Mouse (Mus musculus): ENCODE results near the gene AF366264.
"Not testable (repeated sequence)": the region's sequence is repeated elsewhere in the genome, so short reads cannot be mapped to it uniquely, and the experiment has no call there.

The AF366264 gene

DNA sequence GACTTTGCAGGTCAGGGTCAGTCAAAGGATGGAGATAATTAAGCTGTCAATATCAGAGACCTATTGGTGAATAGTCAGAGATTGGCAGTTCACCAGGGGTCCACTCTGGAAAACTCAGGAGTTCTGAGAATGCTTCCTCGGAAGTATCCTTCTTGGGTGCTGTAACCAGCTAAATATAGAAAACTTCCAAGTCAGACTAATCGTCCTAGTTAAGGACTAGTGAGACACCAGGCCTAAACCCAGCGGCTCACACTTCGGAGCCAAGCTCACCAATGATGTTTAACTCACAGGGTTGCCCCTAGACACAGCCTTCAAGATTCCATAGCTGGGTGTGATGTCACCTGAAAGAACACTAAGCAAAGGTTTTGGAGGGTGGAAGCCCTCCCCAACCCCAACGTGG is at the start of gene AF366264:
Gene AF366264, minus strand, starts transcription at position 101 of the 400 bp plus-strand sequence.
- in situ Hi-C loops (cut with MboI; ENCODE audit: unreplicated experiment in 2 of 2) = not testable (repeated sequence)

DNA sequence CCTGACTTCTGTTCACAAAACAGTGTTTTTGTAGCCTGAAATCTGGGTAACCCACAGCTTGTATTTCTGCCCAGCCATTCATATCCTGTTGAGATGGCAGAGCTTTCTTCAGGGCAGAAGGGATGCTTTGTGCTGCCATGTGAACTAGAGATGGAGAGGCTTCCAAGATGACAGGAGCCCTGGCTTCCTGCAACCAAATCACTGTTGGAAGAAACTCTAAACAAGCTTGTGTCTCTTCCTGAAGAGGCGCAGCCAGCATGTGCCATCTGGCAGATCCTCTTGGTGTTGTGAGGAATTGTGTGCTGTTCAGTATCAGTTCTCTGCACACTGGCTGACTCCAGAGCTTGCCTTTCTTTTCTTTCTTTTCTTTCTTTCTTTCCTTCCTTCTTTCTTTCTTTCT is 5.1 kb upstream of the AF366264 start:
- in situ Hi-C loops (cut with MboI; ENCODE audit: unreplicated experiment in 2 of 2) = not testable (repeated sequence)

DNA sequence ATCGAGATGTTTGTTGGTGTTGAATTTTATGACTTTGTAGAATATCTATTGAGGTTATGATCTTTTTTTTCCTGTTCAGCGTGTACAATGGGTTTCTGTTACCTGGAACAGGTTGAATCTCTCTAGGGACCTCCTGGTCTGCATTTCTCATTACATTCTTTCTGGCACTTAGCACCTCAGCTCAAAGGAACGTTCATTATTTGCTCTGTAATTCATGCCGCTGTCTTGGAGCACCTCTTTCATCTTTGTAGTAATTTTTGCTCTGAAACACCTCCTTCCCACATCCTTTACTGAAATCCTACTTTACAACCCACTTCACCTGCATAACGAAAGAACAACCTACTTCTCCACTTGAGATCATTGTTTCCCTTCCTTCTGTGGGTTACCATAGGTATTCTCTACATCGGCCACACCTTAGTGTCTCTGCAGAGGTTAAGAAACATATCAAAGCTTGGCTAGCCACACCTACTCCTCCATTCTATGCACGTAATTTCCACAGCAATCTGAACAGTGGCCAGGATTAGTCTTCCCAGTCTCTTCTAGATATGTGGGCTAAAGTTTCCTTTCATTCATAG is 9.5 kb downstream of the AF366264 start:
- in situ Hi-C loops (cut with MboI; ENCODE audit: unreplicated experiment in 2 of 2) = no loop called here

DNA sequence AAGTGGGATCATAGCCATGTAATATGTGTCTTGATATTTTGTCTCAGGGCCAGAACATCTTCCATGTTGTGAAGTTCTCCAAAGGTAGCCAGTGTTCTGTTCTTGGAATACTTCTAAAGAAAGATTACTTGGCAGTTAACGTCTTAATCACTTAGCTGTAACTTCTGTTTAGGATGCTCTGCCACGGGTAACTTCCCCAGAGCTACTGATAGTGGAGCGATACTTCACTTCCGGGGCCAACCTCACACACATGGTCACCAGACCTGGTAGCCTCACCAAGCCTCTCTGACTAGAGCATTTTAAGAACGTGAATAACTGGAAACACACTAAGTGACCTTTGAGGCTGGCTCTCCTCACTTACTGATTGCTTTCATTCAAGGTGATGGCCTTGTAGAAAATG is 38.6 kb downstream of the AF366264 start:
- in situ Hi-C loops (cut with MboI; ENCODE audit: unreplicated experiment in 2 of 2) = loop anchor here (25.0 kb wide), 5 partner anchors 288 to 1238 kb away; partner anchors contain the start of genes BB014433 (in 1 of the 2), Cul4a (in 1 of the 2), Pcid2 (in 1 of the 2) and Tubgcp3 (in 1 of the 2)

DNA sequence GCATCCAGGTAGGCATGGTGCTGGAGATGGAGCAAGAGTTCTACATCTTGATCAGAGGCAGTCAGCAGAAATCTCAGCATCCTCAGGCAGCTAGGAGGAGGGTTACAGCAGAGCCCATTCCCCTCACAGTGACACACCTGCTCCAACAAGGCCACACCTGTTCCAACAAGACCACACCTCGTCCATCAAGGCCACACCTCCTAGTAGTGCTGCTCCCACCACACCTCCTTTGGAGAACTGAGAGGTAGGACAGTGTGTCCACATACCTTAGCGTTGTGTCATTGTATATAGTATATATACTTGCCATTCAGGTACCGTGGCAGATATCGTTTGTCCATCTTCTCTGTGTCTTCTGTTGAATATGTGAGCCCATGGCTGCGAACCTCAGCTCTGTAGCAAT is 40.5 kb downstream of the AF366264 start:
- in situ Hi-C loops (cut with MboI; ENCODE audit: unreplicated experiment in 2 of 2) = loop anchor here (25.0 kb wide), 5 partner anchors 290 to 1240 kb away; partner anchors contain the start of genes BB014433 (in 1 of the 2), Cul4a (in 1 of the 2), Pcid2 (in 1 of the 2) and Tubgcp3 (in 1 of the 2)

DNA sequence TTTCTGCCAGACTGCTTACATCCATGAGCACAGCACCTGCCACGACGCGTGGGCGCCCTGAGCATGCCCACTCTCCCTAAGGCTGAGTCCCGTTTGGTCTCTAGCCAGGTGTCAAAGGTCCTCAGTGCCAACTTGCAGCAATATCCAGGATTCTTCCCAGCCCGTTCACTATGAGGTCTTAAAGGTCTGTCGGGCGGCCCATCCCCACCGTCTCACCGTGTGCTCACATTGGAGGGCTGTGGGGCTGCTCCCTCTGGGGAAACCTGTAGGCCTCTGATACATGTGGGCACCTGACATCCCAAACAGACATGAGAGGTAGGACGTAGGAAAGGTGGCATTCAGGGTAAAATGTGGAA is 44.5 kb downstream of the AF366264 start:
- in situ Hi-C loops (cut with MboI; ENCODE audit: unreplicated experiment in 2 of 2) = loop anchor here (25.0 kb wide), 5 partner anchors 294 to 1244 kb away; partner anchors contain the start of genes BB014433 (in 1 of the 2), Cul4a (in 1 of the 2), Pcid2 (in 1 of the 2) and Tubgcp3 (in 1 of the 2)

DNA sequence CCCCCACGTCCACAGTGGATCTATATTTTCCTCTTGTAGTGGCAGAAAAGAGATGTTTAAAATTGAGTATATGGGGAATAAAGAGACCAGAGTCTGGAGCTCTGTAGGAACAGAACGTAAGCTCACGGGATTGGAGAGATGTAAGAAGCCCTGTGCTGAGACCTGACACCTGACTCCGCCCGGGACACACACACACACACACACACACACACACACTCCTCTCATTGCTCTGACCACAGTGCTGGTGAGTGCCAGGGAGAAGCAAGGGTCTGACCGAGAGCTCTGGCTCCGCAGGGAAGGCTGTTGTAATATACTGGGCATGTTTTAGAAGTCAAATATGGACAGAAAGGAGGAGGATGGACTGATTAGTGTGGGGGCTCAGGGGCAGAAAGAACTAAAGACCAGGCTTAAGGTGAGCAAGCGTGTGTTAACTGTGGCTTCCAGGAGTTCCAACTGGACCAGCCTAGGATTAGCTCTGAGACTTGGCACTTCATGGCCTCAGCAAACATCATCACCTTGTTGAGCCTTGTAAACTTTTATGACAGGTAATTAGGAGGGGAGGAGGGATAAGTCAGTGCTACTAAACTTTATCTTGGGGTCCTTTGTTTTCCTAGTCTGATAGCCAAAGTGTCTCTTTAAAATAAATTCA is 45.0 kb downstream of the AF366264 start:
- in situ Hi-C loops (cut with MboI; ENCODE audit: unreplicated experiment in 2 of 2) = loop anchor here (25.0 kb wide), 5 partner anchors 294 to 1244 kb away; partner anchors contain the start of genes BB014433 (in 1 of the 2), Cul4a (in 1 of the 2), Pcid2 (in 1 of the 2) and Tubgcp3 (in 1 of the 2)

DNA sequence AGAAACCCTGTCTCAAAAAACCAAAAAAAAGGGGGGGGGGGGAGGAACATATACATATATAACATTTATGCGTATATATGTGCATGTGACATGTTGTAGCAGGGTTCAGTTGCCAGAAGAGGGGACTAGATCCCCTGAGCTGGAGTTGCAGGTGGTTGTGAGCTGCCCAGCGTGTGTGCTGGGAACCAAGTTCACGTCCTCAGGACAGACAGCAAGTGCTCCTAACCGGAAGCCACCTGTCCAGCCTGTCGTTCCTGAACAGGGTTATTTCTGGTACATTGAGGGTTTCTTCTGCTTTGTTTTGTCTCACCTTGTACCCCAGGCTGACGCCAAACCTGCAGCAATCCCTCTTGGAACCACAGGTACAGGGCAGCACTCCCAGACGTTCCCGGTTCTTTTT is 48.6 kb downstream of the AF366264 start:
- in situ Hi-C loops (cut with MboI; ENCODE audit: unreplicated experiment in 2 of 2) = loop anchor here (5.0 to 25.0 kb wide), 9 partner anchors 95 to 1248 kb away; partner anchors contain the start of genes BB014433 (in 1 of the 2), Cul4a (in 1 of the 2), Pcid2 (in 1 of the 2) and Tubgcp3 (in 1 of the 2)

DNA sequence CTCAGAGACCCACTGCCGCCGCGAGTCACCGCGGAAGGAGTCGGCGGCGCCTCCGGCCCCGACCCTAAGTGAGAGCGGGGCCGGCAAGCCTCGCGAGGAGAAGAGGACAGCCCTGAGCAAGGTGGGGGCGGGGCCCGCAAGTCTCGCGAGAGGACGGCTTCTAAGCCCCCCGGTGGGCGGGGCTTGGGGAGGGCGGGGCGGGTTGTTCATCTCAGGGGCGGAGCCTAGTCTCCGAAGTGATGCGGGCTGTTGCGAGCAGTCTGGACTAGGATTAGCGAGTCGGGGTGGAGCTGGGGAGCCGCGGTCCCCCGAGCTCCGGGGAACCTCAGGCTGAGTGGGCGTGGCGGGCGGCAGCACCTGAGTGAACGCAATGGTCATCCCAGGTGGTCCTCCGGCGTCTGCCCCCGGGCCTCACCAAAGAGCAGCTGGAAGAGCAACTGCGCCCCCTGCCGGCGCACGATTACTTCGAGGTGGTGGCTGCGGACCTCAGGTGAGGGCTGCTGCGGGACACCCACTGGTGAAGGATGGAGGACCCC is 52.4 kb downstream of the AF366264 start:
- in situ Hi-C loops (cut with MboI; ENCODE audit: unreplicated experiment in 2 of 2) = loop anchor here (5.0 to 25.0 kb wide), 9 partner anchors 99 to 1251 kb away; partner anchors contain the start of genes BB014433 (in 1 of the 2), Cul4a (in 1 of the 2), Pcid2 (in 1 of the 2) and Tubgcp3 (in 1 of the 2)

DNA sequence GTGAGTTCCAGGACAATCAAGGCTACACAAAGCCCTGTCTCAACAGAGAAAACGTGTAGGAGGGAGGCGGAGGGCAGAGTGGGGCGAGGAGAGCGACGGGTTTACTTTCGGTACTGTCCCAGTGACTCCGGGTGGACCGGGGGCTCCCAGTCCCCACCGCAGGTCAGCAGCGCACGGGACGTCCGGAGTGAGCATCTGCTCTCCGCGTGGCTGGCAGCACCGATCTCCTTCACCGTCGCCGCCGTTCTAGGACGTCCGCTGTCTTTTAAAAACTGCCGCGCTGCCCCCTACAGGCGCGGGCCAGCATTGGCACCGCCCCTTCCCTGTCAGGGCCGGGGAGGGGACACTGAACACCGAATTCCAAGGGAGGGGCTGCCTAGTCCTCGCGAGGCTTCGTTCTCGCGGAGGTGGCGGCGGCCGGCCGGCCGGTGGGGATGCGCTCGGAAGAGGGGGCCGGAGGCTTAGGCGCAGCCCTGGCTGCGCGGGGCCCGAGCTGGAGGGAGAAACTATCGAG is 52.9 kb downstream of the AF366264 start, which contains the start of gene Upf3a:
Gene Upf3a, plus strand, starts transcription at position 366 of the 514 bp plus-strand sequence.
- in situ Hi-C loops (cut with MboI; ENCODE audit: unreplicated experiment in 2 of 2) = loop anchor here (5.0 to 25.0 kb wide), 9 partner anchors 99 to 1252 kb away; partner anchors contain the start of genes BB014433 (in 1 of the 2), Cul4a (in 1 of the 2), Pcid2 (in 1 of the 2) and Tubgcp3 (in 1 of the 2)

All from v-Abl transformed pro-B cells (cell line).